Mouse (Mus musculus): Measurements from ENCODE around the gene Sult2a7.

Gene Sult2a7

GRCm38 (mm10) chr7:14494130-14494529 lies at the start of gene Sult2a7:
Gene Sult2a7, minus strand, starts transcription at chr7:14494230.
- no peak for DNase-seq

- DNase-seq, result no peak
Measured at GRCm38 (mm10) chr7:14525280-14525679, 31.2 kb upstream of the Sult2a7 start.

GRCm38 (mm10) chr7:14522636-14523035 lies 28.6 kb upstream of the Sult2a7 start:
- DNase-seq, result no peak

- DNase-seq, result no peak
Measured at GRCm38 (mm10) chr7:14518301-14518700, 24.3 kb upstream of the Sult2a7 start.

- no peak for DNase-seq
Measured at GRCm38 (mm10) chr7:14492886-14493285, 1.1 kb downstream of the Sult2a7 start.

GRCm38 (mm10) chr7:14446534-14446933 lies 47.5 kb downstream of the Sult2a7 start, which contains the start of gene Sult2a8:
Gene Sult2a8, minus strand, starts transcription at chr7:14446769.
- DNase-seq, result no peak

GRCm38 (mm10) chr7:14439581-14439980 lies 54.4 kb downstream of the Sult2a7 start:
- no peak for DNase-seq

GRCm38 (mm10) chr7:14438484-14438883 lies 55.5 kb downstream of the Sult2a7 start:
- no peak for DNase-seq

- DNase-seq, result no peak
Measured at GRCm38 (mm10) chr7:14438029-14438428, 56.0 kb downstream of the Sult2a7 start.

Measured in kidney, adult 18-20 months (tissue).